Mouse (Mus musculus) midbrain, embryonic 16.5 days (tissue): ENCODE data around the gene Vwa1. TPM values are rescaled to one million over a fixed set of nuclear protein-coding genes. Genes with fewer than 3 reads are reported as not detected.
"Not testable (repeated sequence)": the region's sequence is repeated elsewhere in the genome, so short reads cannot be mapped to it uniquely, and the experiment has no call there.

Experiments
- ATAC-seq: fragments of 200-750 bp; cut with Nextera tagmentation; 2 replicates; pipeline ENCODE4 v1.8.0; 2017; ENCODE audit warnings: moderate TSS enrichment
- H3K27ac ChIP-seq: fragments of 300-500 bp; sonication (generic); 2 replicates; pipeline ENCODE4 v1.5.1; 2014; ENCODE audit warnings: mild to moderate bottlenecking, low read length, mixed read lengths
- H3K27me3 ChIP-seq: fragments of 300-500 bp; sonication (generic); 2 replicates; pipeline ENCODE4 v1.6.1; 2014; ENCODE audit warnings: low read depth, low read length, mixed read lengths; ENCODE audit not compliant: control insufficient read depth, insufficient read depth
- H3K36me3 ChIP-seq: fragments of 300-500 bp; sonication (generic); 2 replicates; pipeline ENCODE4 v1.6.1; 2014; ENCODE audit warnings: mild to moderate bottlenecking, low read length, moderate library complexity, mixed read lengths; ENCODE audit not compliant: control insufficient read depth, insufficient read depth
- H3K4me1 ChIP-seq: fragments of 300-500 bp; sonication (generic); 2 replicates; pipeline ENCODE4 v1.6.1; 2014; ENCODE audit warnings: mild to moderate bottlenecking, low read length, mixed read lengths; ENCODE audit not compliant: control insufficient read depth, insufficient read depth
- H3K4me2 ChIP-seq: fragments of 300-500 bp; sonication (generic); 2 replicates; pipeline ENCODE4 v1.6.1; 2014; ENCODE audit warnings: mild to moderate bottlenecking, low read length, mixed read lengths
- H3K4me3 ChIP-seq: fragments of 300-500 bp; sonication (generic); 2 replicates; pipeline ENCODE4 v1.5.1; 2014; ENCODE audit warnings: low read depth, mild to moderate bottlenecking, low read length, moderate library complexity, mixed read lengths
- H3K9ac ChIP-seq: fragments of 300-500 bp; sonication (generic); 2 replicates; pipeline ENCODE4 v1.6.1; 2014; ENCODE audit warnings: low read depth, low read length, mixed read lengths
- H3K9me3 ChIP-seq: fragments of 300-500 bp; sonication (generic); replicated peaks from 2 replicates; pipeline ENCODE4 v1.6.1; 2014; ENCODE audit warnings: mild to moderate bottlenecking, low read length, mixed read lengths; ENCODE audit not compliant: control insufficient read depth, poor library complexity, severe bottlenecking
- WGBS: fragments of 180-500 bp; shearing (Covaris S2); extraction: QIAGEN DNeasy Blood & Tissue Kit; methylation state at CpG from one replicate; pipeline ENCODE4 v1.1.7; 2014; 5-methylcytosine and 5-hydroxymethylcytosine counted together
- polyA plus RNA-seq: library from polyadenylated mRNA; unstranded; fragments of >200 nt; fragmentation: Nextera tagmentation; extraction: Ambion mirVana; gene quantifications from 2 replicates; pipeline ENCODE4 v1.2.1, GENCODE M21; 2015

Gene Vwa1
- polyA plus RNA-seq, 1 experiment from 2014 or later = 31.0 TPM

- Histone ChIP-seq H3K4me3 (peak within 1 kb of the TSS; percentile 74), H3K4me1 (peaks cover 17% of the 10 kb centered on the region), H3K36me3 (peaks cover 3% of the 10 kb centered on the region; the same call in 1 of the 2 replicates), H3K27ac (peak within 1 kb of the TSS; percentile 74), H3K9ac (peak within 1 kb of the TSS; percentile 92), H3K27me3 (no peaks in the 10 kb centered on the region), H3K4me2 (peak within 1 kb of the TSS; percentile 73), H3K9me3 (no peaks in the 10 kb centered on the region)
- peak; percentile 37 for ATAC-seq
- 10% methylated on average over 12 of the region's 12 CpGs for WGBS
Measured at GRCm38 (mm10) chr4:155802741-155803339, 28.3 kb upstream of the Vwa1 start, which contains the start of gene Mrpl20. Gene Mrpl20, plus strand, starts transcription at chr4:155802878.

- no peak overlapping the region for H3K27ac ChIP-seq
- H3K4me3 ChIP-seq = no peak overlapping the region
- peaks cover 17% of the 10 kb centered on the region for H3K4me1 ChIP-seq
- no peak for ATAC-seq
- WGBS = 93% methylated on average over 1 of the region's 1 CpGs
- H3K9ac ChIP-seq = no peak overlapping the region
- no peaks in the 10 kb centered on the region for H3K9me3 ChIP-seq
- no peak overlapping the region for H3K4me2 ChIP-seq
- no peaks in the 10 kb centered on the region for H3K36me3 ChIP-seq
- no peaks in the 10 kb centered on the region for H3K27me3 ChIP-seq
Measured at GRCm38 (mm10) chr4:155802075-155802474, 27.6 kb upstream of the Vwa1 start.

- no peaks in the 10 kb centered on the region for H3K36me3 ChIP-seq
- no peaks in the 10 kb centered on the region for H3K9me3 ChIP-seq
- no peak for ATAC-seq
- H3K4me3 ChIP-seq = no peak overlapping the region
- H3K4me2 ChIP-seq = no peak overlapping the region
- H3K4me1 ChIP-seq = no peaks in the 10 kb centered on the region
- H3K9ac ChIP-seq = no peak overlapping the region
- WGBS = 88% methylated on average over 2 of the region's 2 CpGs
- no peaks in the 10 kb centered on the region for H3K27me3 ChIP-seq
- no peak overlapping the region for H3K27ac ChIP-seq
Measured at GRCm38 (mm10) chr4:155793730-155794129, 19.2 kb upstream of the Vwa1 start.

GRCm38 (mm10) chr4:155791240-155791933 is 16.9 kb upstream of the Vwa1 start:
- no peak for ATAC-seq
- WGBS = 74% methylated on average over 24 of the region's 24 CpGs
- H3K27ac ChIP-seq = no peak overlapping the region

GRCm38 (mm10) chr4:155790650-155791161 is 16.2 kb upstream of the Vwa1 start:
- Histone ChIP-seq H3K9ac (no peak overlapping the region), H3K27ac (no peak overlapping the region), H3K4me1 (no peaks in the 10 kb centered on the region), H3K27me3 (no peaks in the 10 kb centered on the region), H3K4me2 (no peak overlapping the region), H3K36me3 (no peaks in the 10 kb centered on the region), H3K4me3 (no peak overlapping the region), H3K9me3 (no peaks in the 10 kb centered on the region)
- 72% methylated on average over 3 of the region's 3 CpGs for WGBS
- no peak for ATAC-seq

More at GRCm38 (mm10) chr4:155791240-155791933, 16.9 kb upstream of the Vwa1 start:
- Histone ChIP-seq H3K4me1 (no peaks in the 10 kb centered on the region), H3K4me2 (no peak overlapping the region), H3K4me3 (no peak overlapping the region), H3K27me3 (no peaks in the 10 kb centered on the region), H3K9ac (no peak overlapping the region), H3K9me3 (no peaks in the 10 kb centered on the region), H3K36me3 (no peaks in the 10 kb centered on the region)

- Histone ChIP-seq H3K4me1 (0 out of 2 replicates have a peak, but pooled peaks cover 5% of the 10 kb centered on the region), H3K4me2 (no peak within 1 kb of the TSS), H3K9ac (no peak within 1 kb of the TSS), H3K36me3 (no peaks in the 10 kb centered on the region), H3K27me3 (no peaks in the 10 kb centered on the region), H3K4me3 (no peak within 1 kb of the TSS), H3K9me3 (no peaks in the 10 kb centered on the region), H3K27ac (no peak within 1 kb of the TSS)
- no peak for ATAC-seq
- 68% methylated on average over 3 of the region's 3 CpGs for WGBS
Measured at GRCm38 (mm10) chr4:155790021-155790489, 15.6 kb upstream of the Vwa1 start, which contains the start of gene Ankrd65. Gene Ankrd65, plus strand, starts transcription at chr4:155790439.

- H3K4me1 ChIP-seq, H3K4me2 ChIP-seq, ATAC-seq, H3K27ac ChIP-seq, H3K27me3 ChIP-seq, H3K4me3 ChIP-seq, H3K9ac ChIP-seq, H3K9me3 ChIP-seq, H3K36me3 ChIP-seq: not testable (repeated sequence)
- 76% methylated on average over 4 of the region's 4 CpGs for WGBS
Measured at GRCm38 (mm10) chr4:155788833-155789232, 14.3 kb upstream of the Vwa1 start.

- Histone ChIP-seq H3K4me2 (no peak overlapping the region), H3K27ac (no peak overlapping the region), H3K27me3 (no peaks in the 10 kb centered on the region), H3K4me3 (no peak overlapping the region), H3K9me3 (no peaks in the 10 kb centered on the region), H3K4me1 (peaks cover 14% of the 10 kb centered on the region), H3K9ac (no peak overlapping the region), H3K36me3 (no peaks in the 10 kb centered on the region)
- ATAC-seq = no peak
- 83% methylated on average over 3 of the region's 3 CpGs for WGBS
Measured at GRCm38 (mm10) chr4:155788300-155788699, 13.8 kb upstream of the Vwa1 start.

- Histone ChIP-seq H3K27ac (peak within 1 kb of the TSS; percentile 89; the same call in 1 of the 2 replicates), H3K27me3 (no peaks in the 10 kb centered on the region), H3K9me3 (no peaks in the 10 kb centered on the region), H3K4me2 (peak within 1 kb of the TSS; percentile 75), H3K36me3 (no peaks in the 10 kb centered on the region), H3K9ac (peak within 1 kb of the TSS; percentile 94), H3K4me1 (peaks cover 19% of the 10 kb centered on the region), H3K4me3 (peak within 1 kb of the TSS; percentile 60)
- 71% methylated on average over 5 of the region's 5 CpGs for WGBS
- no peak for ATAC-seq
Measured at GRCm38 (mm10) chr4:155785819-155786218, 11.3 kb upstream of the Vwa1 start, which contains the start of gene Tmem88b. Gene Tmem88b, minus strand, starts transcription at chr4:155785874.
